Mouse (Mus musculus) thymus, postnatal 14 days (tissue): ENCODE data around the gene Gm3542.
"Not testable (repeated sequence)": the region's sequence is repeated elsewhere in the genome, so short reads cannot be mapped to it uniquely, and the experiment has no call there.

Experiments
- DNase-seq: peaks from one replicate; pipeline ENCODE4 v3.0.0; 2021

Gm3542 gene

GRCm38 (mm10) chr14:5334828-5335227 lies at the start of gene Gm3542:
TSS of gene Gm3542 (minus strand) at chr14:5334928.
- DNase-seq = not testable (repeated sequence)
